Mouse (Mus musculus): ENCODE measurements around the gene Cby1.

- TF ChIP-seq CTCF (IDR thresholded peaks at IDR 0.05; ENCODE audit: borderline replicate concordance, insufficient read depth, low read depth, low read length), result no peak
- no peak for TF ChIP-seq POLR2A (IDR thresholded peaks at IDR 0.05; ENCODE audit: borderline replicate concordance, insufficient read depth, low read length)
These were observed 38.7 kb downstream of the Cby1 start for GRCm38 (mm10) chr15:79697558-79698187.
